Mouse (Mus musculus) cerebellum, adult 2 months (tissue): ENCODE results near the gene Bcor.
A peak's percentile ranks its signal among the peaks of the same experiment; 100 is the strongest.

Experiments used
- CTCF ChIP-seq: fragments of 200-500 bp; IDR thresholded peaks from 2 replicates; pipeline ENCODE4 v1.5.1; 2011; ENCODE audit warnings: low read depth, mild to moderate bottlenecking, control low read depth, low read length, moderate library complexity, borderline replicate concordance; ENCODE audit not compliant: insufficient read depth
- POLR2A ChIP-seq: fragments of 200-500 bp; IDR thresholded peaks from 2 replicates; pipeline ENCODE4 v1.6.1; 2011; ENCODE audit warnings: low read length, control low read depth, borderline replicate concordance; ENCODE audit not compliant: insufficient read depth

DNA sequence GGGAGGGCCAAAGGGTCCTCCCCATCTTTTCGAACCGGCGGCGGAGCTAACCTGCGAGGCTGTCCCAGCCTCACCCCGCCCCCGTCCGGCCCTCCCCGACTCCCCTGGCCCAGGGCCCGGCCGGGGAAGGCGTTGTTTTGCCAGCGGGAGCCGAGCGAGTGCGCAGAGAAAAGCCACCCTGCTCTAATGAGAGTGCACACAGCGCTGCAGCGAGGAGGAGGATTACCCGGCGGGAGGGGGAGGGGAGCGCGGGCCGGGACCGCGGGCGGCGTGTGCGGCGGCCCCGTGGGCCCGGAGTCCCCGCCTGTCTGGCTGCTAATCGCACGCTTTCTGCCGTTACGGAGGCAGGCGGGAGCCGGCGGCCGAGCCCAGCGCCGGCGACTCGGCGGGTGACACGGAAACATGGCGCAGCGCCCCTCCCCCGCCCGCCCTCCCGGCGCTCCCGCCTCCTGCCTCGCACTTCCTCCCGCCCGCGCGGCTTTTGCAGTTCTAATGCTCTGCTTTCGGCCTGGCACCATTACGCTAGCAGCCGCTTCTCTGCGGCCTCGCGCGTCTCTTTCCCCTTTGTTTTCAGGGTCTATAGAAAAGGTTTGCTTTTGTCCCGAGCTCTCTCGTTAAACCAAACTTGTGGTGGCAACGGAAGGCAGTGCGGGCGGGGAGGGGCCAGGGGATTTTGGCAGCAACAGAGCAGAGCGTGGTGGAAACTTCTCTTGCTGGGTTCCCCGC lies 71.7 kb downstream of the Bcor start:
- 0 out of 2 replicates have a peak, but pooled peaks have one; percentile 9 for TF ChIP-seq POLR2A
- no peak for TF ChIP-seq CTCF
